Mouse (Mus musculus): ENCODE measurements around the gene Ago1.

GRCm38 (mm10) chr4:126512308-126513066, 44.1 kb upstream of the Ago1 start:
- TF ChIP-seq CTCF (IDR thresholded peaks at IDR 0.05) (no peak), EP300 (IDR thresholded peaks at IDR 0.05) (peak; percentile 98)

Measured in lung, postnatal 0 days (tissue).